Mouse (Mus musculus): ENCODE measurements around the gene Sdccag8. TPM values are rescaled to one million over a fixed set of nuclear protein-coding genes. Genes with fewer than 3 reads are reported as not detected.

The Sdccag8 gene
- polyA plus RNA-seq, 1 experiment from 2014 or later, result 15.6 TPM

DNA sequence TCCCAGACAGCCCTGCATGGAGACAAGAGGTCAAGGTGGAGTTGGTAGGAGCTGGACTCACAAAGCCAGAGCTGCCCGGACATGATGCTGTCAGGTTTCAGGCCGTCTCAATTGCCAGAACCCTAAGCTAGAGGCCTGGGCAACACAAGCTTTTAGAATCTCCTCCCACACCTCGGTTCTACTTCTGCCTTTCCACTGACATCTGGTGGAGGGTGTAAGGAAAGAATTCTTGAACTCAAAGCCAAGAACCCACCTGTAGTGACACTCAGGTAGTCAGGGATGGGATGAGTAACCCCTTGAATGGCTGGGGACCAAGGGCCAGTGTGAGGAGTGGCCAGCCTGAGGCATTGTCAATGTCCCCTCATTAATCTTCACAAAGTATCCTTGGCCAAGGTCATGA is 208.3 kb downstream of the Sdccag8 start:
- Histone ChIP-seq H3K9ac (no peak overlapping the region), H3K36me3 (no peaks in the 10 kb centered on the region), H3K4me2 (no peak overlapping the region), H3K4me1 (no peaks in the 10 kb centered on the region), H3K27me3 (replicated peaks) (no peaks in the 10 kb centered on the region), H3K9me3 (no peaks in the 10 kb centered on the region), H3K4me3 (replicated peaks) (no peak overlapping the region), H3K27ac (no peak overlapping the region)
- WGBS, result 64% methylated on average over 3 of the region's 3 CpGs
- ATAC-seq (ENCODE audit: insufficient read depth, low FRiP score, low read depth), result no peak

- H3K4me1 ChIP-seq, result no peaks in the 10 kb centered on the region
- H3K27ac ChIP-seq, result no peak overlapping the region
- no peak for ATAC-seq (ENCODE audit: insufficient read depth, low FRiP score, low read depth)
- 85% methylated on average over 3 of the region's 3 CpGs for WGBS
- no peak overlapping the region for H3K4me3 ChIP-seq (replicated peaks)
- H3K9me3 ChIP-seq, result no peaks in the 10 kb centered on the region
- no peaks in the 10 kb centered on the region for H3K36me3 ChIP-seq
- H3K27me3 ChIP-seq (replicated peaks), result no peaks in the 10 kb centered on the region
- no peak overlapping the region for H3K4me2 ChIP-seq
- no peak overlapping the region for H3K9ac ChIP-seq
These were observed 213.2 kb downstream of the Sdccag8 start for GRCm38 (mm10) chr1:177027706-177028105.

- H3K4me2 ChIP-seq, result no peak overlapping the region
- 48% methylated on average over 2 of the region's 2 CpGs for WGBS
- no peaks in the 10 kb centered on the region for H3K4me1 ChIP-seq
- no peaks in the 10 kb centered on the region for H3K36me3 ChIP-seq
- no peaks in the 10 kb centered on the region for H3K27me3 ChIP-seq (replicated peaks)
- no peaks in the 10 kb centered on the region for H3K9me3 ChIP-seq
- no peak overlapping the region for H3K27ac ChIP-seq
- ATAC-seq (ENCODE audit: insufficient read depth, low FRiP score, low read depth), result no peak
- no peak overlapping the region for H3K9ac ChIP-seq
- H3K4me3 ChIP-seq (replicated peaks), result no peak overlapping the region
These were observed 214.6 kb downstream of the Sdccag8 start for GRCm38 (mm10) chr1:177029032-177029431.

DNA sequence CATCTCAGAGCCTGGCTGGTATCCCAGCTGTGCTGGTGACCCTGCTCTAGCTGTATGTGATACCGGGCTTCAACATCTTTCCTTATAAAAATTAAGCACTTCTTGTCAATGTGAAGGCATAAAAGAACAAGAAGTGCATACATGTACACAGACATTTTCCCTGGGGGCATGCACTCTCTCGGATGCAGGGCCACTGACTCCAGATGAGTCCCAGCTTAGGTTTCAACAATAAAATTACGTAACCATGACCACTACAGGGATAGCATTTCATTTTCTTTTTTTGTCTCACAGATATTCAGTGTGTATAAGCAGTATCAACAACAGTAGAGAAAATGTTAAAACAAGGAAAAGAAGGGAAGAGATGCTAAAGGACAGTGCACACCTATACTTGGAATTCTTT is 216.2 kb downstream of the Sdccag8 start:
- Histone ChIP-seq H3K27me3 (replicated peaks) (no peaks in the 10 kb centered on the region), H3K4me3 (replicated peaks) (no peak overlapping the region), H3K4me2 (no peak overlapping the region), H3K27ac (no peak overlapping the region), H3K9ac (no peak overlapping the region), H3K9me3 (no peaks in the 10 kb centered on the region), H3K4me1 (no peaks in the 10 kb centered on the region), H3K36me3 (no peaks in the 10 kb centered on the region)
- ATAC-seq (ENCODE audit: insufficient read depth, low FRiP score, low read depth), result no peak
- 87% methylated on average over 3 of the region's 3 CpGs for WGBS

GRCm38 (mm10) chr1:177031196-177031595 is 216.7 kb downstream of the Sdccag8 start:
- Histone ChIP-seq H3K27ac (no peak overlapping the region), H3K4me3 (replicated peaks) (no peak overlapping the region), H3K9me3 (no peaks in the 10 kb centered on the region), H3K27me3 (replicated peaks) (no peaks in the 10 kb centered on the region), H3K36me3 (no peaks in the 10 kb centered on the region), H3K4me1 (no peaks in the 10 kb centered on the region), H3K9ac (no peak overlapping the region), H3K4me2 (no peak overlapping the region)
- ATAC-seq (ENCODE audit: insufficient read depth, low FRiP score, low read depth), result no peak
- 90% methylated on average over 1 of the region's 1 CpGs for WGBS

- no peaks in the 10 kb centered on the region for H3K36me3 ChIP-seq
- H3K9ac ChIP-seq, result no peak overlapping the region
- no peak overlapping the region for H3K27ac ChIP-seq
- H3K4me2 ChIP-seq, result no peak overlapping the region
- H3K9me3 ChIP-seq, result no peaks in the 10 kb centered on the region
- WGBS, result 27% methylated on average over 1 of the region's 1 CpGs
- no peaks in the 10 kb centered on the region for H3K4me1 ChIP-seq
- H3K27me3 ChIP-seq (replicated peaks), result no peaks in the 10 kb centered on the region
- ATAC-seq (ENCODE audit: insufficient read depth, low FRiP score, low read depth), result no peak
- no peak overlapping the region for H3K4me3 ChIP-seq (replicated peaks)
These were observed 217.8 kb downstream of the Sdccag8 start for GRCm38 (mm10) chr1:177032233-177032632.

DNA sequence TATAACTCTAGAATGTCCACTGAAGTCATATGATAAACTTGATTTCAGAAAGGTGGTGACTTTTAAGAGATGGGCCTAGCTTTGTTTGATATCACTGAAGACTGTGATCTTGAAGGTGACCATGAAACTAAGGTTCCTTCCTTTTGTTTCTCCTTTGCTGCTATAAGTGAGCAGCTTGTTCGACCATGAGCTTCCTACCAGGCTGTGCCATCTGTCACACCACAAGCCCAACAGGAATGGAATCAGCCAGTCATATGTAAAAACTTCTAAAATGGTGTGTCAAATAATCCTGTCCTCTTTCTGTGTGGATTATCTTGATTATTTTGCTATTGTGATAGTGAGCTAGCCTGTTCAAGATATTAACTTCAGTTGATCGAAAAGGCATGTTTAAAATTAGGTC is 221.0 kb downstream of the Sdccag8 start:
- Histone ChIP-seq H3K27me3 (replicated peaks) (no peaks in the 10 kb centered on the region), H3K4me1 (no peaks in the 10 kb centered on the region), H3K4me2 (no peak overlapping the region), H3K9ac (no peak overlapping the region), H3K4me3 (replicated peaks) (no peak overlapping the region), H3K9me3 (no peaks in the 10 kb centered on the region), H3K36me3 (no peaks in the 10 kb centered on the region), H3K27ac (no peak overlapping the region)
- ATAC-seq (ENCODE audit: insufficient read depth, low FRiP score, low read depth), result no peak
- WGBS, result 86% methylated on average over 2 of the region's 2 CpGs

GRCm38 (mm10) chr1:177038383-177038782 is 223.9 kb downstream of the Sdccag8 start:
- 47% methylated on average over 2 of the region's 2 CpGs for WGBS
- Histone ChIP-seq H3K4me2 (no peak overlapping the region), H3K9me3 (no peaks in the 10 kb centered on the region), H3K27me3 (replicated peaks) (no peaks in the 10 kb centered on the region), H3K36me3 (no peaks in the 10 kb centered on the region), H3K4me3 (replicated peaks) (no peak overlapping the region), H3K4me1 (no peaks in the 10 kb centered on the region), H3K9ac (no peak overlapping the region), H3K27ac (no peak overlapping the region)
- no peak for ATAC-seq (ENCODE audit: insufficient read depth, low FRiP score, low read depth)

DNA sequence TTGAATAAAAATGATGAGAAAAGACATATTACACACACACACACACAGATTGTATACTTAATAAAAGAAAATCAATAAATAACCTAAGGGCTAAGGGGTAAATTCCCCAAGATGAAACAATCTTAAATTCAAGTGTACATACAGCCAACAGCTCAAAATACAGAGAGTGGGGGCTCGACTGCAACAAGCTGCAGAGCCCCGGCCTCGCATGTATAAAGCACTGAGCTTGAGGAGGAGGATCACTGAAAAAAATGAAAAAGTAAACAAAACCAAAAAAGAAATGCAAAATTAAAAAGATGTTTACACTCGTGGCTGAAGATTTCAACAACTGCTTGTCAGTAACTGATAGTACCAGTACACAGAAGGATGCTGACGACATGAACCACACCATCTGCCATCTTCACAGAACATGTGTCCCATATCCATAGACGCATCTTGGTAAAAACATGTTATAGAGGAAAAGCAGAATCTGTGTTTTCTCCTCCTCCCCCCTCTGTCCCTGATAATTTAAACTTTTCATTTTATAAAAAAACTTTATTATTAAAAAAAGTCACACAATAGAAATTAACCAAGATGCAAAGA is 224.7 kb downstream of the Sdccag8 start:
- Histone ChIP-seq H3K9ac (no peak overlapping the region), H3K27ac (no peak overlapping the region), H3K27me3 (replicated peaks) (no peaks in the 10 kb centered on the region), H3K4me1 (no peaks in the 10 kb centered on the region), H3K36me3 (no peaks in the 10 kb centered on the region), H3K9me3 (no peaks in the 10 kb centered on the region), H3K4me3 (replicated peaks) (no peak overlapping the region), H3K4me2 (no peak overlapping the region)
- 43% methylated on average over 6 of the region's 6 CpGs for WGBS
- ATAC-seq (ENCODE audit: insufficient read depth, low FRiP score, low read depth), result no peak

DNA sequence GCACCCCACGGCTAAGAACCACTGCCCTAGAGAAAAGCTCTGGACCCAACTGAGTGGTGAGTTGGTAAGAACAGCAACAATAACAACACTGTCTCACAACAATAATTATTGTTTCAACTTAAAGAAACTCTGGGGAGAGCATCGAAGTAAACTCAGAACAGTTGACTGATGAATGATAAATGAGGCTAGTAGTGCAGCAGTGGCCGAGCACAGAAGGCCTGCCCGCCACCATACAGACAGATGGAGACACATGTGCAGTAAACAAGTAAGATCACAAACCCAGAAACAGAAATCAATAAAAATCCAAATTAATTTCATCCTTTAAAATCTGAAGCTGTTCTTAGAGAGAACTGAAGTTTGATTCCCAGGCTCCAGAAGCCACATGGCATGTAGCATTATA is 225.6 kb downstream of the Sdccag8 start:
- Histone ChIP-seq H3K9me3 (no peaks in the 10 kb centered on the region), H3K4me1 (no peaks in the 10 kb centered on the region), H3K27me3 (replicated peaks) (no peaks in the 10 kb centered on the region), H3K4me3 (replicated peaks) (no peak overlapping the region), H3K4me2 (no peak overlapping the region), H3K36me3 (no peaks in the 10 kb centered on the region), H3K27ac (peak overlapping the region; percentile 33; the same call in 1 of the 2 replicates), H3K9ac (no peak overlapping the region)
- no peak for ATAC-seq (ENCODE audit: insufficient read depth, low FRiP score, low read depth)
- 43% methylated on average over 4 of the region's 4 CpGs for WGBS

DNA sequence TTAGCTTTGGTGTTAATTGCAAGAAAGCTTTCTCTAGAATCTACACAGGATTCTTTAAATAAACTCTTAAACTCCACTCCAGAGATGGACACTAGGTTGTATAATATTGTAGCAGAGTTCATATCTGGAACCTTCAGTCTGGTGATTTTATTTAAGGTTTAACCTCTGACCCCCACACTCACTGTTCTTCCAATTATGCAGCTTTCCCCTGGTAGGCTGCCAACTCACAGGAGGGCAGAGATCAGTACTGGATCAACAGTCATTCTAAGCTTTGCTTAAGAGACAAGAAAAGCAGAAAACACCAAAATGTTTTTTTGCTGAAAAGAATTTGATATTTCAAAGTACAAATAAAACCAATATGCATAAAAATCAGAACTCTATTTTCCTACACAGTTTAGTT is 231.4 kb downstream of the Sdccag8 start:
- Histone ChIP-seq H3K36me3 (no peaks in the 10 kb centered on the region), H3K27ac (no peak overlapping the region), H3K4me3 (replicated peaks) (no peak overlapping the region), H3K4me1 (no peaks in the 10 kb centered on the region), H3K27me3 (replicated peaks) (no peaks in the 10 kb centered on the region), H3K9ac (no peak overlapping the region), H3K4me2 (no peak overlapping the region), H3K9me3 (no peaks in the 10 kb centered on the region)
- no peak for ATAC-seq (ENCODE audit: insufficient read depth, low FRiP score, low read depth)

DNA sequence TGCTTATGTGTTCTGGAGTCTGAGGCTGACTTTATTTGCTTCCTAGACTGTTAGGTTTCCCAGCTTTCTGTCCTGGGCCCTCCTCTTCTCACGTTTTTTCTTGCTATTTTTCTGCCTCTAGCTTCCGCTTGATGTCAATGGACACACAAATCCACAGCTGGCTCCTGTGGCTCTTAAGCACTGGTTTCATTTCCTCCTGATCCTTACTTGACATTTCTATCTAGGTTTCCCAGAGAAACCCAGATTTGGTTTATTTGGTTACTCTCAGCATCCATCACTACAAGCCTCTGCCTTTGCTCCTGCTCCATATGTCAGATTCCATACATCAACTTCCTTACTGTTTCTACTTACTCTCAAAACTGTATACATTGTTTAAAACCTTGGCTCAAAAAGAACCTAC is 232.5 kb downstream of the Sdccag8 start:
- ATAC-seq (ENCODE audit: insufficient read depth, low FRiP score, low read depth), result no peak
- no peaks in the 10 kb centered on the region for H3K4me1 ChIP-seq
- 48% methylated on average over 2 of the region's 2 CpGs for WGBS
- H3K27me3 ChIP-seq (replicated peaks), result no peaks in the 10 kb centered on the region
- H3K4me2 ChIP-seq, result no peak overlapping the region
- H3K27ac ChIP-seq, result no peak overlapping the region
- H3K36me3 ChIP-seq, result no peaks in the 10 kb centered on the region
- no peak overlapping the region for H3K9ac ChIP-seq
- no peak overlapping the region for H3K4me3 ChIP-seq (replicated peaks)
- H3K9me3 ChIP-seq, result no peaks in the 10 kb centered on the region

- Histone ChIP-seq H3K27me3 (replicated peaks) (no peaks in the 10 kb centered on the region), H3K9ac (no peak overlapping the region), H3K4me3 (replicated peaks) (no peak overlapping the region), H3K9me3 (no peaks in the 10 kb centered on the region), H3K4me2 (no peak overlapping the region), H3K4me1 (no peaks in the 10 kb centered on the region), H3K27ac (no peak overlapping the region), H3K36me3 (no peaks in the 10 kb centered on the region)
- no peak for ATAC-seq (ENCODE audit: insufficient read depth, low FRiP score, low read depth)
- 89% methylated on average over 2 of the region's 2 CpGs for WGBS
These were observed 234.3 kb downstream of the Sdccag8 start for GRCm38 (mm10) chr1:177048773-177049172.
